Mouse (Mus musculus) central nervous system, embryonic 11.5 days (tissue): ENCODE measurements around the gene Olfr1204. TPM values are rescaled to one million over a fixed set of nuclear protein-coding genes. Genes with fewer than 3 reads are reported as not detected.

Experiments
- polyA plus RNA-seq: library from polyadenylated mRNA; depleted of rRNA; stranded (reverse); fragments of >200 nt; gene quantifications from 2 replicates; pipeline ENCODE4 v1.2.3, GENCODE M21; 2012; rRNA removed

Gene Olfr1204
- not detected in 2 replicates for polyA plus RNA-seq

GRCm38 (mm10) chr2:88848992-88849391 lies at the start of gene Olfr1204:
Gene Olfr1204 (plus strand): TSS chr2:88849292.

GRCm38 (mm10) chr2:88814196-88814595 lies 34.9 kb upstream of the Olfr1204 start, which contains the start of gene Olfr1202:
Gene Olfr1202 (plus strand): TSS chr2:88814496.

GRCm38 (mm10) chr2:88829437-88829836 lies 19.7 kb upstream of the Olfr1204 start, which contains the start of gene Olfr1205:
Gene Olfr1205 (plus strand): TSS chr2:88829737.

GRCm38 (mm10) chr2:88862931-88863330 lies 13.8 kb downstream of the Olfr1204 start, which contains the start of gene Olfr1206:
Gene Olfr1206 (plus strand): TSS chr2:88863231.

GRCm38 (mm10) chr2:88902211-88902610 lies 53.1 kb downstream of the Olfr1204 start, which contains the start of gene Olfr1208:
Gene Olfr1208 (minus strand): TSS chr2:88902311.

Other genes with a start within 250 kb of the Olfr1204 start
- gene Olfr1191-ps1, start 208.8 kb upstream of the Olfr1204 start, polyA plus RNA-seq = not detected in 2 replicates
- gene Olfr1192-ps1, start 200.8 kb upstream of the Olfr1204 start, polyA plus RNA-seq = not detected in 2 replicates
- gene Olfr1193, start 173.7 kb upstream of the Olfr1204 start, polyA plus RNA-seq = not detected in 2 replicates
- gene Olfr1195, start 160.1 kb upstream of the Olfr1204 start, polyA plus RNA-seq = not detected in 2 replicates
- not detected in 2 replicates for gene Olfr1196, start 144.7 kb upstream of the Olfr1204 start, polyA plus RNA-seq
- not detected in 2 replicates for gene Olfr1197, start 116.9 kb upstream of the Olfr1204 start, polyA plus RNA-seq
- gene Olfr1198, start 97.9 kb upstream of the Olfr1204 start, polyA plus RNA-seq = not detected in 2 replicates
- not detected in 2 replicates for gene Olfr1199, start 88.8 kb upstream of the Olfr1204 start, polyA plus RNA-seq
- gene Olfr1200, start 78.8 kb upstream of the Olfr1204 start, polyA plus RNA-seq = not detected in 2 replicates
- not detected in 2 replicates for gene Olfr1201, start 56.3 kb upstream of the Olfr1204 start, polyA plus RNA-seq
- not detected in 2 replicates for gene Olfr1202, start 34.8 kb upstream of the Olfr1204 start, polyA plus RNA-seq
- gene Olfr1205, start 19.6 kb upstream of the Olfr1204 start, polyA plus RNA-seq = not detected in 2 replicates
- gene Olfr1206, start 13.9 kb downstream of the Olfr1204 start, polyA plus RNA-seq = not detected in 2 replicates
- gene Olfr1208, start 53.0 kb downstream of the Olfr1204 start, polyA plus RNA-seq = not detected in 2 replicates
- not detected in 2 replicates for gene Olfr1209, start 65.9 kb downstream of the Olfr1204 start, polyA plus RNA-seq
- not detected in 2 replicates for gene Olfr1211, start 88.8 kb downstream of the Olfr1204 start, polyA plus RNA-seq
- gene Olfr1212, start 104.7 kb downstream of the Olfr1204 start, polyA plus RNA-seq = not detected in 2 replicates
- not detected in 2 replicates for gene Gm13762, start 131.0 kb downstream of the Olfr1204 start, polyA plus RNA-seq
- gene Olfr1214, start 143.4 kb downstream of the Olfr1204 start, polyA plus RNA-seq = not detected in 2 replicates
- not detected in 2 replicates for gene Olfr1215, start 157.7 kb downstream of the Olfr1204 start, polyA plus RNA-seq
- gene Olfr1216, start 169.0 kb downstream of the Olfr1204 start, polyA plus RNA-seq = not detected in 2 replicates
- not detected in 2 replicates for gene Olfr1217, start 182.8 kb downstream of the Olfr1204 start, polyA plus RNA-seq
- gene Olfr1218, start 211.9 kb downstream of the Olfr1204 start, polyA plus RNA-seq = not detected in 2 replicates
- not detected in 2 replicates for gene Olfr1219, start 234.2 kb downstream of the Olfr1204 start, polyA plus RNA-seq